Mouse (Mus musculus) 3134 (cell line): ENCODE measurements around the gene Arhgap5.

Experiments
- DNase-seq: peaks from one replicate; pipeline ENCODE4 v3.0.0-alpha.2; 2011; ENCODE audit warnings: low spot score; ENCODE audit not compliant: insufficient read length; ENCODE audit errors: extremely low read depth

Arhgap5 gene

DNA sequence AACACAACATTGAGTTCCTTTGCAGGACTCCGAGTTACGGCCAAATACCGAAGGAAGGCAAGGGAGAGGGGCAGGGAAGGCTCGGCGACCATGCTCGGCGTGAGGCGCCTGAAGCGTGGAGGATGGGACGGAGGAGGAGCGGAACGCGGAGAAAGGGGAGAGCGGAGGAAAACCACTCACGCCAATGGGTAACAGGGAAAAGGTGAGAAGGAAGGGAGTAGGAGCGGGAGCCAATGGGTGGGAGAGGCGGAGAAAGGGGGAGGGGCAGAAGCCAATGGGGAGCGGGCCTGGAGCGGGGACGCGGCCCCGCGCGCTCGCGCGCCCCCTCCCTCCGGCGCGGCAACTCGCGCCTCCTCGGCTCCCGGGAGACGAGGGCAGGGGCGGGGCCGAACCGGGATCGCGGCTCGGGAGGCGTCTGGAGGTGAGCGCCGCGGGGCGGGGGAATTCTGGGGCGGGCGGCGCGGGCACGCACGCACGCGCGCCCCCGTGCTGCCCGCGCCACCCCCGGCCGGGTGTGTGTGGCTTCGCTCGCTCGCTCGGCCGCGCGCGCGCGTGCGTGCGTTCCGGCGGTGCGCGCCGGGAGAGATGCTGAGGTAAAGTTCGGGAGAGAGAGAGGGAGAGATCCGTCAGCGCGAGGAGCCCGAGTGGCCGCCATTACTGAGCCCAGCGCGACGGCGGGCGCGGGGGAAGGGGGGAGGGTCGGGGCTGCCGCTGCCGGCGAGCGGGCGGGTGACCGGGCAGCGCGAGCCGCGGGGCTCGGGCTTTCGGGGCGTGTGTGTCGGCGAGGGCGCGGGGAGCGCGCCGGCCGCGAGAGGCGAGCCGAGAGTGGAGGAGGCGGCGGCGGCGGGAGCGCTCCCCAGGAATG lies at the start of gene Arhgap5:
TSS of gene Arhgap5 (plus strand) at position 517 of the 865 bp plus-strand sequence.
- DNase-seq, result peak; percentile 97

DNA sequence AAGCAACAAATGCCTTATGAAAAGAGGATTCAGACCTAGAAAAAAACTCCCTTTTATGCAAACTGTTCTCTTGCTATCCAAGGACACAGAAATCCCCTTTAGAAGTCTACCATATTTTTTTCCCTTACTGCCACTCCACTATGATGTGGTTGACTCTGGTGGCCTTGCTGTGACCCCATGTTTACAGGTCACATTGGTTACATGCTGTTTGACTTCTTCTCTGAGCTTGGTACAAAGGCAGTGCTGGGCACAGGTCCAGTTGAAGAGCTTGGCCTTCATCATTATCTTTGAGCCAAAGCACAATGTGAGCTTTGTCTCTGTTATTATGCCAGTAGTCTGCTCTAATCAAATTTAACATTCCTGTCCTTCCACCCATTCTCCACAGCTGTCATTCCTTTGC lies 39.2 kb upstream of the Arhgap5 start:
- DNase-seq, result no peak

DNA sequence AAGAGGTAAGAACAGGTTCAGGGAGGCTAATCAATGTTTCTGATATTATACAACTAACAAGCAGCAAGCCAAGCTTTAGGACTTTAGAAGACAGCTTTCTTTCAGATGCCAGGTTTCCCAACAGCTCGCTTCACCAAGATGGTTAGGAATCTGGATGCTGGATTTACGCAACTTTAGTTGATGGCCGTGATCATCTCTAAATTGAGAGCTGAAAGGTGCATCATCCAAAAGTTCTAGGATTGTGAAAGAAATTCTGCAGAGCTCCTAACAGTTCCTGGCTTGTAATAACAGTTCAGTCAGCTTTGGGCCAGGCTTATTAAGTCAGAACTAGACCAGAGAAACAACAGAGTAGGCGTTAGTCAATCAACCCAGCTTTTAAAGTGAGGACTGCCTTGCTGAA lies 32.2 kb upstream of the Arhgap5 start:
- DNase-seq, result no peak

DNA sequence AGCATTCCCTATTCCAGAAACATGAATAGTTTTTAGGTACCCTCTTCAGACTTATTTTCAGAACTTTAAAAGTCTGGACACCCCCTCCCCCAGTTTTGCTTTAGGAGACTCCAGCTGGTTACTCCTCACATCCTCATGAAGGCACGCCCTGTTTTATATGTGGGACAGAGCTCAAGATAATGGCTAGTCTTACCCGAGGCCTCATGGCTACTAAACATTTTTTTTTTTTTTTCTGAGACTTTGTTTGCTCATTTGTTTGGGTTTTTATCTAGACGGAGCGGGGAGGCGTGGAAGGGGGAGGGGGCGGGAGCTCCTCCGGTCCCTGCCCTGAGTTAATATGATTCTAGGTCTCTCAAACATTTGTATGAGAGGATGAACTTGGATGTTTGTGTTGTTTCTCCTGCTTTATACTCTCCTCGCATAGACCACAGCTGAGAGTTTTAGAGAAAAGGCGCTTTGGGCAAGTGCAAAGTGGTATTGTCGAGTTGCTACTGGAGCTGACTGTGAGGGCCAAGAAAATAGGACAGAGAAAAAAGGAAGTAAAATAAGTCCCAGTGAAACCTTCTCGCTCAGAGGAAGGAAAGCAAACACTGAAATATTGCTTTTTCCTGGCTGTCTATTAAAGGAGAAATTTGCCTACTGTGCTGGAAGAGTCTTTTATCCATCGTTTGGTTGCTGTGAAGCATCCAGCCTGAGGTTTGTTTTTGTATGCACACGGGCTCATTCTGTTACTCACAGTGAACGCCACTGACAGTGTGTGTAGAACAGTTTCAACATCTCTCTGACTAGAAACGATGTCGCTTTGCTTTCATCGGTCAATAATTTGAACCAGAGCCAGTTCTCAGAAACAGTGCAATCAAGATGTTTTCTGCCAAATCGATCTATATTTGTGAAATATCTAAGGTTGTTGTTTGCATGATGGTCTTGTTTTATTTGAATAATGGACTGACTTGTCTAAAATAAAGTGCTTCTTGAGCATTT lies 29.5 kb upstream of the Arhgap5 start:
- no peak for DNase-seq

DNA sequence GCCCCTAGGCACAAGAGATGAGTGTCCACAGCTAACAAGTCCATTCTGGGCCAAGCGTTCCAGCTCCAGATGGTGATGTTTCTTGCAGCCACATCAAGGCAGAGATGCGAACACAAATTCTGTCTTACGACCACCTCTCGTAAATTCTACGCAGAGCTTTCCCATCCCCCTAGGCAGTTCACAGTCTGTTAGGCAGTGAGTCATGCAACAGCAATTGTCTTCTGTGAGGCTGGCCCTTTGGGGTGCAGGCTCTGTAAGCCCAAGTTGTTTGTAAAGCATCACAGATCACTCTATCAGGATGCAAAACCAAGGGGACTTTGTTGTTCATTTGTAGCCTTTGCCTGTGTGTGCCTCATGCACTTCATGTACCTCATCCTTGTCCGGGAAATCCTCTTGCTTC lies 27.7 kb upstream of the Arhgap5 start:
- DNase-seq, result no peak

DNA sequence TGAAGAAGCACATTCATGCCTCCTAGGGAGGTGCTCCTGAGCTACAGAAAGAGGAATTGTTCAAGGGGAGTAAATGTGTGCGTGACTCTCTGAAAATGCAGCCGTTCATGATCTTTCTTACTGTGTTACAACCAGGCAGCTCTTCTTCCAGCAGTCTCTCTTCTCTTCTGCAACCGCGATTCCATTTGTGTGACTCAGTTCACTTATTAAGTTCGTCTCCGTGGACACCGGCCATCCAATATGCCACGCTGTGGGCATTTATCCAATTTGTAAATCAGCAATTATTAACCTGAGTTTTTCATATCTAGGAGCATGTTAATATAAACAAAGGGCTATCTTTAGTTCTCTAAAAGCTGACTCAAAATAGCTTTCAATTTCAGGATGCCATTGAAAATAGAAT lies 25.2 kb upstream of the Arhgap5 start:
- DNase-seq, result peak; percentile 29

DNA sequence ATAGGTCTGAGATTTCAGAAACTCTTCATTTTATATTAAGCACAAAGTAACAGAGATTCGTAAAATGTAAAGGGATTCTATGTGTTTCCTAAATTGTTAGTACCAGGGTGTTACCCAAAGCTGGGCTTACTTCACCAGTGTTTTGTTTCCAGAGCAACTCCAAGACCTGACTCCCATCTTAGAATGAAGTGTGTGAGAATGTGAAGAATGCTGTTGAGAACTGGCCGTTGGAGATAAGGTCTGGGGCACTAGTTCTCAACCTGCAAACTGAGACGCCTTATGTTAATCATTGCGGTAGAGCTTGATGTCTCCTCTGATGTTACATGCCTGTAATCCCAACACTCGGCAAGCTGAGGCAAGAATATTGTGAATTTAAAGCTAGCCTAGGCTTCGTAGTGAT lies 24.4 kb upstream of the Arhgap5 start:
- DNase-seq, result no peak

DNA sequence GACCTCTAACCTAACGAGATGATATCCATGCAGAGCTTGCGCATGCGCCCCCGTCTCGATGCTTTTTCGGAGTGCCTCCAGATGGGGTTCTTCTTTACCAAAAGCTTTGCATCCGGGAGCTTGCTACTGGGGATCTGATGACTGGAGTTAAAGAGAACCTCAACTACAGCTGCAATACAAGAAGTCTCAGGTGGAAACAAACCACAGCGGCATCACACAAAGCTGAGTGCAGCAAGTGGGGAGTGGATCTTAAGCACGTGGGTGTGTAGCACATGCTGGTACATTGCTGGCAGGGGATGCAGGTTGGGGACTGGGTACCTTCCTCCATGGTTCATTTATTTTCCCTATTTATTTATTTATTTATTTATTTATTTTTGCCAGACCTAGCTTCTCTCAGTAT lies 22.9 kb upstream of the Arhgap5 start:
- DNase-seq, result no peak

DNA sequence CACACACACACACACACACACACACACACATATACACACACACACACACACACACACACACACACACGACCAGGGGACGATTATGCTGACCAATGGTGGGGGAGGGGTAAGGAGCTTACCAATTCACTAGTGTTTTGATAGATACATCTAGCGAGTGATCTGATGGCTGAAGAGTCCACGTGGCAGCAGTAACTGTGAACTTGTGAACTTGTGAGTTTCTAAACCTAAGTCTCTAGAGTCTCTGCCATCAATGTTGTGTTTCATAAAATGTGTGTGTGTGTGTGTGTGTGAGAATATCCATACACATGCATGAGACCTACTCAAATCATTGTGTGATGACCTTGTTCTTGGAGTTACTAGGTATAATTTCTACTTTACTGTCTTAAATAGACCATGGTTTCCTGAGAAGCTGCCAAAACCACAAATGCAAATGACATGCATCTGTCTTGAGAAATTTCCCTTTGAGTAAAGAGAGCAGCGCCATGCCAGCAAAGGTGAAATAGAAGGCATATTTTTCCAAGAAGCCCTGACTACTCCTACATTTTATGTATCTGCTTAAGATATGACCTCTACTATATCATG lies 21.7 kb upstream of the Arhgap5 start:
- no peak for DNase-seq

DNA sequence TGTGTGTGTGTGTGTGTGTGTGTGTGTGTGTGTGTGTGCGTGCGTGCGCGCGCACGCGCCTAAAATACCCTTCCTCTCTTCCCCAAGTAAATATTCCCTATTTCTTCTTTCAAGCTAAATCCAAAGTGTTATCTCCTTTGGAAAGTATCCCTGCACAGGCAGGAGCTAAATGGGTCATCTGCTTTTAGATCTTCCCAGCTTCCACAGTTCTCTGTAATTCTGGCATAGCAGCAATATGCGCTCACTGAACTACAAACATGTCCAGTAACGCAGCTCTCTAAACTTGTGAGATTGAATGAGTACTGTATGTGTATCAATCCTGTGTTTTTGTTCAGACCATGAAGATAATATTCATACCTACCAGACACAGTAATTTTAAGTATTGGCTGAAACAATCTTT lies 20.6 kb upstream of the Arhgap5 start:
- DNase-seq, result no peak

DNA sequence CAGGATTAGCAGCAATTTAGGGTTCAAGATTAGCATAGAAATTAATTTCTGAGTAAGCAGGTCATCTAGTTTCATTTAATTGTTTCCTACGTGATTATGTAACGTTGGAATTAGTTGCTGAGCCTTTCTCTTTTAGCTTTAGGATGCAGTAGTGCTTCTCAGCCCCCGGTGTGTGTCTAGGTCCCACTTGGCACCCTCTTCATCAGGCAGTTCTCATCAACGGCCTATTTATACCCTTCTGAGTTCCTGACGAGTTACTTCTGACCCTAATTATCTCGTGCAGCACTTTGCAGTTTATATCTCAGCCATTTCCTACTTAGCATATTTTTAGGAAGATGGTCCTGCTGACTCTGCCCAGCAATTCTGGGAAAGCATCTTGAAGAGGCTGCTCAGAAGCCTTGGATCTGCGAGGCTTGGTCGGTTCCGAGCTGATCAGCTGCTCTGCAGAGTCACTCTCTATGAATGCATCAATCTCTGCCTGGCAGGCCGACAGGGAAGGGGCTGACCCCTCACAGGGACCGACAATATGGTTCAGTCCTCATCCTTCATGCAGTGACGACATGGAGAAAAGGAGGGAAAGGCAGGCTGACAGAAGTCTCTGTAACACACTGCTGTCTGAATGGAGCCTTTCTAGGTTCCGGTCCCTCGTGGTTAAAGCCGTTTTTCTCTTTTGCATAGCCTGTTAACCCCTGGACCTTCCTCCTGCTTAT lies 15.4 kb upstream of the Arhgap5 start:
- no peak for DNase-seq

DNA sequence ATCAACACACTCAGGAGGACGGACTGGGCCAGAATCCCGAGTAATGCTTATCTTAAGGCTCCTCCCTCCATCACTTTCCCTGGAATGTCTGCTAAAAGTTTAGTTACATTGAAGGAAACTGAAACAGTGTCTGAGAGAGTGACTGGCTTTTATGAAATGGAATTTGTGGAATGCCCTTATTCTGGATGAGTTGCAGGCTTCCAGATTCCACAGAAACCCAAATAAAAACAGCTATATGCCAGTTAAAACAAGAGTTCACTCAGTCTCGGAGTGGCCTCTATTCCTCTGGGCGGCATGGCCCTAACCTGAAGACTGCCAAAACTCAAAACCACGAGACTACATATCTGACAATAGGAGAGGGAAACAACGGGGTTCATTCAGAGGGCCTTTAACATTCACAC lies 10.5 kb upstream of the Arhgap5 start:
- peak; percentile 66 for DNase-seq

DNA sequence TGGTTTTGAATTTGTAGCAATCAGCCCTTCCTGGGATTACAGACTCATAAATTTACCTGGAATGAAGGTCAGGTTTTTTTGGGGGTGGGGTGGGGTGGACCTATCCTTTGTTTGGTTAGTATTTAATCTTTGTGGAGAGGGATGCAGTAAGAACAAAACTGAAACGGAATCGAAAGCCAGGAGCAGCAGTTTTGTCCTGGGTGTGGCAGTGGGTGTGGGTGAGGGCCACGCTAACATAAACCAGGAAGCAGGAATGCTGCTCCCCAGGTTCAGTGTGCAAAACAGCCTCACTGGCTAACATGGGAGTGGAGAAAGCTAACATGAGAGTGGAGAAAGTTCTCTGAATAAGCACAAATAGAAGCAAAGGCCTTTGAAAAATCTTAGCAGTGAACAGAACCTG lies 6.6 kb upstream of the Arhgap5 start:
- DNase-seq, result no peak

DNA sequence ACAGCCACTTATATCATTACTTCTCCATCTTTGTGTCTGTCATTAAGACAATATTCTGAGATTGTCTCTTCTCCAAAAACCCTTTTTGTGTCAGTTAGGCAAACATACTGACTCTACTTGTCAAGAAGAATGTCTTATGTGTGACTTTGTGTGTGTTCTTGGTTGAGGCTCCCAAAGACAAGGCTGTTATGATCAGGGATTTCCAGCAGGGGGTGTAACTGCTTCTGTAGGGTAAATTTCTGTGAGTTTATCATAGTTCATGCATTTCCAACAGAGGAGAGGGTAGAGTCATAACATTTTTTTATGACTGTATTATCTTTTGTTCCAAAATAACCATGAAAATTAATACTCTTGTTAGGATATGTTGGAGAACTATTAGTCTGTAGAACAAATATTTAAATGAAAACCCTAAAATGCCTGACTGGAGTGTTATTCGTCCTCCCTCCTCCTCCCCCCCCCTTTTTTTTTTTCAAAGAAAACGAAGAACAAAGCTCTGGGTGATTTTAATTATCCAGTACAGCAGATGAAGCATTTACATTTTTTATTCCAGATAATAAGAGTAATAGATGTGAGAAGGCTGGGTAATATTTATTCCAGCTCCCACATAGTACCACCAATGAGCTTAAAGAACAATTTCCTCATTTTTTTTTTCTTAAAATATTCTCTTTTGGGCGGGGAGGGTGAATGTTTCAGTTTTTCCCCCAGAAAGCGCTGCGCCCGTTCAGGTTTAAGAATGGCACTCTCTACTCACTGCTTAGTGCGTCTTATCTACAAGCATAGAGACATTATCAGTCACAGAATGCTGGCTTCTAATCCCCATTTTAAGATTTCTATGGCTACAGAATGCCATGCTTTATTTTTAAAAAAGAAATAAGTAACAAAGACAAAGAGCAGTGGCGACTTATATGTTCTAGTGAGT lies 2.6 kb upstream of the Arhgap5 start:
- DNase-seq, result no peak

DNA sequence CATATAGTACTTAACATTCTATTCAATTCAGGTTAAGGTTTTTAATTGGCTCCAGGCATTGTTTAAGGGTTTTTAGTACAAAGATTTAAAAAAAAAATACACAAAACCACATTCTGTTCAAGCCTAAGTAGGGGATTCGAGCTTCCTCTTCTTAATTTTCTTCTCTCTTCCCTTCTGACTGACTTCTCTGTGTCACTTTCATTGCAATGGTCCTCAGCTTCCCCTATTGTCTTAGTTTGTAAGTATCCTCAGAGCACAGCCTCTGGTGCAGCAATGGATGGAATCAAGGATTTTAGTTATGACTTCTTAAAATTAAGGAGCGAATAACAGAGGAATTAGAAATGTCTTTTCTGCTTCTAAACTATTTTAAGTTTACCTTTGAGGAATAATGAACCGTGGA lies 1.6 kb upstream of the Arhgap5 start:
- DNase-seq, result no peak

DNA sequence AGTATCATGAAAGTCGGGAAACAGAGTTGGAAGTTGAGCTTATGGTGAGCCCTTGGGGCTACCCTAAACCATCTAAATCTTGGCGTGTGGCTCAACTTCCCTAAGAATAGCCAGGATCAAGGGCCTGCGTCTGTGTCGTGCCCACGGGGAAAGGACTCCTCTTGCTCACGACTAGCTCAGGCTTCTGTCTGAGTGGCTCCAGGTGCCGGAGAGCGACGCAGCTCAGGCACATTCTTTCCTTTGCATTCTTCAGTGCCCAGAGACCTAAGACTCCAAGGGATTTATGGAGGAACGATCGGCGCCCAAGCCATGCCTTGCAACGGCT lies 679 bp upstream of the Arhgap5 start:
- DNase-seq, result no peak

DNA sequence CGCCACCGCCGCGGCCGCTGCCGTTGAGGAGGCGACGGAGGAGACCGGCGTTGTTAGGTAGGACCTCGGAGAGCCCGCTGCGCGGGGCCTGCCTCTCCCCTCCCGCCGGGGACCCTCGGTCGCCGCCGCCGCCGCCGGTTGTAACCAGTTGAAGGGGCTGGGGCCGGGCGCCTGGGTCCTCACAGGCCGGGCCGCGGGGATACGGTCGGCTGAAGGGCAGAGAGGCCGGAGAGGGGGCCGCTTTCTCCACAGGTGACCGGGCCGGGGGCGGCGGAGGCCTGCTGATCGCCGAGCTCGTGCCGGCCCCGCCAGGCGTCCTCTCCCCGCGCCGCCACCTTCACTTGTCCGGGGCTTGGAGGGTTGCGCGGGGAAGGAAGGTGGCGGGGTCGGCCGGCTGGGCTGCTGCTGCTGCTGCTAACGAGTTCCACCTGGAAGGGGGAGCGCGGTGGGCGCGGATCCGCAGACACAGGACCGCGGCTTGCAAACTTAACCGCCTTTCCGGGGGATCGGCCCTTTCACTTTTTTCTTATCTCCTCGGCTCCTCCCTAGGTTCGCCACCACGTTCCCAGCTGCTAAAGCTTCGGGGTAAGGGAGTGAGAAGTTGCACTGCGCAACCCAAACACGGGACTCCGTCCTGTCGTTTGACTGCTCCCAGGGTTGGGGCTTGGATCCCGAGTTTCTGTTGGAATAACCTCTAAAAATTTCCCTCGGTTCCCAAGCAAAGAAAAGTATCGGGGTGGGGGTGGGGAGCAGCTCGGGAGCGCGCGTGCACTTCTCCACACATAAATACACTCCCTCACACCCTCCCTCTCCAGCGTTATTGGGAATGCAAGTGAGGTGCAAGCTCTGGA lies 784 bp downstream of the Arhgap5 start:
- peak; percentile 72 for DNase-seq

DNA sequence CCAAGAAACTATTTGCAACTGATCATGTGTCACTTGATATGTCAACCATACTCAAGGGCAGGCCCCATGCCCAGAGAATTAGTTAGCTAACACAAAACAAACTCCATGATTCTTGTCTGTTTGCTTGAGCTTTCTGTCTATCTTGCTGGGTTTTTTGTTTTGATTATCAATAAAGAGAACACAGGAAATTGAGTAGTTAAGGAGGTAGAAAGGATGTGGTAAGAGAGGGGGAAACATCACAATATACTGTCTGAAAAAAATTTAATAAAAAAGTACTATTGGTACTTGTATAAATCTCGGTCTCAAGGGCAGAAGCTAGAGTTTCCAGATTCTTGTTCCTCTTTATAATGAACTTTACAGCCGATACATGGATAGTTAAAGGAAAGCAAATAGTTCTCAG lies 20.9 kb downstream of the Arhgap5 start:
- no peak for DNase-seq

DNA sequence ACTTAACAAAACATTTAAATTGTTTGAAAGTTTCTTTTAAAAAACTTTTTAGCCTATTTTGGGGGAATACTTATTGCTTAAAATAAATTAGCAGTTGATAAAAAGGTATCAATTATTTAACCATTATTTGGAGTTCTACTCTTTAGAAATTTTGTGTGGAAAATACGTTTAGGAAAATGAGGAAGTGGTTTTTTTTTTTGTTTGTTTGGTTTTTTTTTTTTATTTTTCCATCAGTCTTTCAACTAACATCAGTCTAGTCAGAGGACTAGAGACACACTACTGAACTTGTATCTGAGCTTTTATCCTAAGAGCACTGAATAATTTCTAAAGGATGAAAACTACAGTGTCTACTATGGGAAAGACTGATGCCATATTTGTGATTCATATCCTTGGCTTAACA lies 21.7 kb downstream of the Arhgap5 start:
- no peak for DNase-seq
